Mouse (Mus musculus) midbrain, embryonic 10.5 days (tissue): ENCODE measurements around the gene Clcn2. TPM values are rescaled to one million over a fixed set of nuclear protein-coding genes. Genes with fewer than 3 reads are reported as not detected.

Experiments used
- DNase-seq: peaks from one replicate; pipeline ENCODE4 v3.0.0-alpha.2; 2017; ENCODE audit warnings: low spot score
- H3K27ac ChIP-seq: fragments of 300-500 bp; sonication (generic); replicated peaks from 2 replicates; pipeline ENCODE4 v1.5.1; 2016; ENCODE audit warnings: mild to moderate bottlenecking
- H3K27me3 ChIP-seq: fragments of 300-500 bp; sonication (generic); 2 replicates; pipeline ENCODE4 v1.6.1; 2016; ENCODE audit warnings: low read depth, mild to moderate bottlenecking; ENCODE audit not compliant: poor library complexity, severe bottlenecking
- H3K36me3 ChIP-seq: fragments of 300-500 bp; sonication (generic); 2 replicates; pipeline ENCODE4 v1.6.1; 2016; ENCODE audit warnings: mild to moderate bottlenecking, moderate library complexity
- H3K4me1 ChIP-seq: fragments of 300-500 bp; sonication (generic); 2 replicates; pipeline ENCODE4 v1.6.1; 2016
- H3K4me3 ChIP-seq: fragments of 300-500 bp; sonication (generic); 2 replicates; pipeline ENCODE4 v1.5.1; 2016; ENCODE audit warnings: mild to moderate bottlenecking, moderate library complexity
- H3K9me3 ChIP-seq: fragments of 300-500 bp; sonication (generic); replicated peaks from 2 replicates; pipeline ENCODE4 v1.6.1; 2016; ENCODE audit warnings: mild to moderate bottlenecking
- WGBS: fragments of 180-500 bp; shearing (Covaris S2); methylation state at CpG from one replicate; pipeline ENCODE4 v1.1.7; 2016; 5-methylcytosine and 5-hydroxymethylcytosine counted together
- polyA plus RNA-seq: library from polyadenylated mRNA; unstranded; fragments of >200 nt; fragmentation: Nextera tagmentation; extraction: Ambion mirVana; gene quantifications from 2 replicates; pipeline ENCODE4 v1.2.1, GENCODE M21; 2016

The Clcn2 gene
- polyA plus RNA-seq, 1 experiment from 2014 or later: 12.8 TPM

DNA sequence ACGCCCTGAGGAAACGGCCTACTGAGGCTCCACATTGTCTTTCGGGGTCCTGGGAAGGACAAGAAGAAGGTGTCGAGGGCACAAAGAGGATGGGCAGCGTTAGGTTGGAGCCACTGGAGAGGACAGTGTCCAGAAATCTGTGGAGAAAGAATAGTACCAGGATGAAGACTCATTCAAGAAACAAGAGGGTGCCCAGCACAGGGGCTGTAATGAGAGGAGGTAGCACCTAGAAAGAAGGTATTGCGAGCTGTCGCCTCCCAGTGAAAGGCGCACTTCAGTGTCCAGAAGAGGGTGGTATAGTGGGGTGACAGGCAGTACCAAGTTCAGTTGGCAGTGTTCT is 735 bp downstream of the Clcn2 start:
- no peak for DNase-seq
- no peaks in the 10 kb centered on the region for H3K9me3 ChIP-seq
- 0% methylated on average over 8 of the region's 8 CpGs for WGBS
- peaks cover 45% of the 10 kb centered on the region for H3K36me3 ChIP-seq
- H3K4me3 ChIP-seq: peak overlapping the region; percentile 74
- H3K27ac ChIP-seq: peak overlapping the region; percentile 92
- H3K4me1 ChIP-seq: peaks cover 50% of the 10 kb centered on the region
- peaks cover 9% of the 10 kb centered on the region; the same call in 1 of the 2 replicates for H3K27me3 ChIP-seq

DNA sequence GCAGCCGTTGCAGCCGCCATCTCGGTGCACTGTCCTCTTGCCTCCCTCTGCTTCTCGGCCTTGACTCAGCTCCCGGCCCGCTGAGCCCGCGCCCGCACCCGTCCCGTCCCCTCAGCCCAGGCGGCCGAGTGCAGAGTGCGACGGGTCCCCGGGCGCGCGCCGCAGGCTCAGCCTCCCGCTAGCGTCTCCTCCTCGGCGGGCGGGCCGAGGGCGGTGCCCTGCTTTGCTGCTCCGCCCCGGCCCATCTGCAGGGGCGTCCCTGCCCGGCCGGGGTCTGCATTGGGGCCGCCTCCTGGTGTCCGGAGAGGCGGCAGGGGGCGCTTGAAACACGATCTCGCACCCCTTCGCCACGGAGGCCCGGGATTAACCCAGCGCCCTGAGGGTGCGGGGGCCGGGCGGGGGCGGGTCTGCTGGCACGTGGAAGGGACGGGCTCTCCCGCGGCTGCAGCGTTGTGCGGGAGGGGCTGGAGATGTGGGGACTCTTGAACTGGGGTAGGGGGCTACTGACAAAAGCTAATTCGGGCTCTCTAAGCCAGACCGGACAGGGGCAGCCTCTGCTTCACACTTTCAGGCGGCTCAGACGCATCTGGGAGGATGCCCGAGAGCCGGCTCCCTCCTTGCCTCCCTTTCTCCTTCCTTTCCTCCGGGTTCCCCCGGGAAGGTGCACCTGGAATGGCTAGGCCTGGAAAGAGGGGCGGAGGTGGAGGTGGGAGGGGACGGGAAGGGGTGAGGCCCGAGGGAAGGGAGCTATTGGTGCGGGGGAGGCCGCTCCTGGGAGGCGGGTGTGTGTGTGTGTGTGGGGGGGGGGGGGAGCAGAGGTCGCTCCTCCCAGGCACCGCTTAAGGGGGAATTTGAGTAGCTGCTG is 1.3 kb downstream of the Clcn2 start:
- H3K9me3 ChIP-seq: no peaks in the 10 kb centered on the region
- peaks cover 50% of the 10 kb centered on the region for H3K4me1 ChIP-seq
- H3K27ac ChIP-seq: peak overlapping the region; percentile 92
- DNase-seq: peak; percentile 88
- WGBS: under 1% methylated on average over 68 of the region's 68 CpGs
- peaks cover 9% of the 10 kb centered on the region; the same call in 1 of the 2 replicates for H3K27me3 ChIP-seq
- H3K4me3 ChIP-seq: peak overlapping the region; percentile 74
- peaks cover 45% of the 10 kb centered on the region for H3K36me3 ChIP-seq

DNA sequence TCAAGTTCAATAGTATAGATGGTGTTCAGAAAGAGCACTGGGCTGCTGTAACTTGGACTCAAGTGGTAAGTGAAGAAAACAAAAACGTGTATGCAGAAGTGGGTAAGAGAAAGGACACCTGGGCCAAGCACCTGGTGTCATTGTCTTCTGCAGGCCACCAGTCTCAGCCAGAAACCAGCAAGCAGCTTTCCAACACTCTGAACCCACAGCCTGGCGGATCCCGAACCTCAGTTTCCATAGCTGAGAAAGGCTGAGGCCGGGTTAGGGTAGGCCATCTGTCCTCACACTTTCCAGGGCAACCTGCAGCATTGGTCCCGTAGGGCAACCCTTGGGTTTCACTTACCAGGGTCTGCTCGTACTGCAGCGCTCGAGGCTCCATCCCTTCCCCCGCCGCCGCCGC is 2.0 kb downstream of the Clcn2 start:
- peak overlapping the region; percentile 92 for H3K27ac ChIP-seq
- peaks cover 9% of the 10 kb centered on the region; the same call in 1 of the 2 replicates for H3K27me3 ChIP-seq
- DNase-seq: no peak
- H3K9me3 ChIP-seq: no peaks in the 10 kb centered on the region
- H3K4me1 ChIP-seq: peaks cover 50% of the 10 kb centered on the region
- H3K4me3 ChIP-seq: peak overlapping the region; percentile 74
- WGBS: under 1% methylated on average over 12 of the region's 12 CpGs
- H3K36me3 ChIP-seq: peaks cover 45% of the 10 kb centered on the region

DNA sequence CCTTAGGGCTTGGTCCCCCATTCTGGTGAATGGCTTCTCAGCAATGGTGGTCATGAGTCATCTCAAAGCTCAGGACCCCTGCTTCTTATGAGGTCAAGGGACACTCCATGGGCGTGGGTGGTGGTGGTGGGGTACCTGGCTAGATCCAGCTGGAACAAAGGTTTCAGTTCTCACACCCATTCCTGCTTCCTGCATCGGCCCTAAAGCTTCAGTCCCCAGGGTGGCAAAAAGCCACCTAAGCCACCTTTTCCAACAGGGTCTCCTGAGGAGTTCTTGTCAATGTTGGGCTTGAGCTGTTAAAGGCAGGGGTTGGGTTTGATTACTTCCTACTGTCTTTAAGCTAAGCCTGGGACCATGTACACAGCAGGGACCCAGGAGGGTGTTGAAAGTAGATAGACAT is 2.4 kb downstream of the Clcn2 start:
- peak overlapping the region; percentile 92 for H3K27ac ChIP-seq
- H3K9me3 ChIP-seq: no peaks in the 10 kb centered on the region
- WGBS: 48% methylated on average over 2 of the region's 2 CpGs
- peak; percentile 13 for DNase-seq
- peaks cover 50% of the 10 kb centered on the region for H3K4me1 ChIP-seq
- H3K27me3 ChIP-seq: peaks cover 9% of the 10 kb centered on the region; the same call in 1 of the 2 replicates
- H3K36me3 ChIP-seq: peaks cover 45% of the 10 kb centered on the region
- peak overlapping the region; percentile 74 for H3K4me3 ChIP-seq

DNA sequence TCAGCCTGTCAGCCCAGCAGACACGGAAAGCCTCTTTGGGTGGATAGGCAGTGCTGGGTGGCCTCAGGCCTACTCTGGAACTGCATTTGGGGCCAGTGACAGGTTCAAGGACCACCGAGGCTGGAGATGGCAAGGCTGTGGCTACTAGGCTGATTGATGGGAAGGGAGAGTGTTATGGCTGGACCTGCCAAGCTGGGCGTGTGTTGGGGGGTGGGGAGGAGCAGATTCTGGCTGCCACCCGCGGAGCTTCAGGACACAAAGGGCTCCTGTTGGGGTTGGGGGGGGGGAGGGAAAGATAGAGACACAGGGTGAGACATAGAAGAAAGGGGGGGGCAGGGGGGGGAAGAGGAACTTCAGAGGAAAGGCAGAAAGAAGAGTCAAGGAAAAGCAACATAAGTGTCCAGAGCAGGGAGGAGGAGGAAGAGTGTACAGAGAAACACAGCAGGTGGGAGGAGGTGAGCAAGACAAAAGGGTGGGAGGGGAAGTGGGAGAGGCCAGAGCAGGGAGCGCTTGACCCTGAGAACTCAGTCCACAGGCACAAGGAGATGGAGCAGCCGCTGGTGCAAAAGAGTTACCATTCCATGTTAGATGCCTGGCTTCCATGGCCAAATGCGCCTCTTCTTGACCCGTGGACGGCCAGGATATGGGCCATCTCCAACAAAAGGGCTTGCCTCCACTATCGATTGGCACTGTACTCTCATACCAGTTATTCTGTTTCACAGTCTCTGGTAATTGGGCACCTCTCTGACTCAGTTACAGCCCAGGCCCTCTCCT is 3.1 kb downstream of the Clcn2 start:
- Histone ChIP-seq H3K27me3 (peaks cover 9% of the 10 kb centered on the region; the same call in 1 of the 2 replicates), H3K4me3 (peak overlapping the region; percentile 74), H3K27ac (peak overlapping the region; percentile 92), H3K36me3 (peaks cover 44% of the 10 kb centered on the region), H3K4me1 (peaks cover 50% of the 10 kb centered on the region), H3K9me3 (no peaks in the 10 kb centered on the region)
- peak; percentile 25 for DNase-seq
- 28% methylated on average over 11 of the region's 11 CpGs for WGBS

DNA sequence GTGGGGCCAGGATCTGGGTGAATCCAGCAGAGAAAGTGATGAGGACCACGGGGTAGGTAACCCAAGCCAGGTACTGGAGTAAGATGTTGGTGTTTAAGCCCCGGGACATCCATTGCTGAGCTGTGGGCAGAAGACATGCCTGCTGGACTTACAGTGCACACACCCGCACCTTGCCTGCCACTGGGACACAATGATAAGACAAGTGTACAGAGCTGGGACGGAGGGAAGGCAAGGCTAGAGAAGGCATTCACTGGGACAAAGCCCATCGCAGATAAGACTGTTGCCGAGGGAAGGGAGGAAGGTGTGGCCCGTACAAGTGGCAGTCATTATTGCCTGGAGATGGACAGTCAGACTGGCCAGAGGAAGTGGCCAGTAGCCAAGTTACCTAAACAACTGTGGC is 4.7 kb downstream of the Clcn2 start:
- Histone ChIP-seq H3K9me3 (no peaks in the 10 kb centered on the region), H3K36me3 (peaks cover 56% of the 10 kb centered on the region), H3K4me3 (no peak overlapping the region), H3K27ac (no peak overlapping the region), H3K4me1 (peaks cover 41% of the 10 kb centered on the region), H3K27me3 (peaks cover 9% of the 10 kb centered on the region; the same call in 1 of the 2 replicates)
- no peak for DNase-seq
- 88% methylated on average over 7 of the region's 7 CpGs for WGBS

DNA sequence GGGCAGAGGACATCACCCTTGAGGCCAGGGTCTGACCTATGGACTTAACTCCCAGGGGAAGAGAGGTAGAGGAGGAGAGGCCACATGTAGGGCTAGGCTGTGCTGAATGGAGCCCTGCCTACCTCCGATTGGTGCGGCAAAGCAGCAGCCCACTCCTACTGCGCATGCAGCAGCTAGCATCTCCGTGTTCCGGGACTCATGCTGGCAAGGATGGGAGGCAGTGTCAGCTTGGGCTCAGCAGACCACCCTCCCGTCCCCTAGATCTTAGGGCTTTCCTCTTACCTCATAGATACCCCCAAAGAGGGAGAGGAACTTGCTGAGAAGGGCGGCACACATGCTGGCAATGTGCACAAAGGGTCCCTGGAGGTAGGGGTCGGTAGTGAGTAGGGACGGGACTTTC is 5.4 kb downstream of the Clcn2 start:
- H3K27ac ChIP-seq: no peak overlapping the region
- H3K4me3 ChIP-seq: no peak overlapping the region
- 77% methylated on average over 9 of the region's 9 CpGs for WGBS
- peaks cover 9% of the 10 kb centered on the region; the same call in 1 of the 2 replicates for H3K27me3 ChIP-seq
- H3K4me1 ChIP-seq: peaks cover 41% of the 10 kb centered on the region
- peaks cover 63% of the 10 kb centered on the region for H3K36me3 ChIP-seq
- H3K9me3 ChIP-seq: no peaks in the 10 kb centered on the region
- DNase-seq: no peak

DNA sequence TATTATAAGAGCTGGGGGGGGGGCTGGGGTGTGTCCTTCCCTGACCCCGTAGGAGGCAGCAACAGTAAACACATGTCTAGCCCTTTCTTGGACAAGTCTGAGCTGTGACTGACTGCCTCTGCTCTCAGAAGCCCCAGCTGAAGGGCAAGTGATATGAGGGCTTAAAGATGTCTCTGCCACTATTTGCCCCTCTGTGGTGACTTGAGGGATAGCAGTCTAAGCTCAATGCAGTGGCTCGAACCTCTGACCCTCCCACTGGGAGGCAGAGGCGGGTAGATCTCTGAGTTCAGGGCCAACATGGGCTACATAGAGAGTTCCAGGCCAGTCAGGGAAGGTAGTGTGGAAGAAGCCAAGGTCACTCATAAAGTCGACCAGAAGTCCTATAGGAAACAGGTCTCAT is 6.7 kb downstream of the Clcn2 start:
- H3K4me1 ChIP-seq: peaks cover 33% of the 10 kb centered on the region
- H3K27ac ChIP-seq: no peak overlapping the region
- H3K36me3 ChIP-seq: peaks cover 77% of the 10 kb centered on the region
- 80% methylated on average over 4 of the region's 4 CpGs for WGBS
- no peak for DNase-seq
- peaks cover 9% of the 10 kb centered on the region; the same call in 1 of the 2 replicates for H3K27me3 ChIP-seq
- H3K9me3 ChIP-seq: no peaks in the 10 kb centered on the region
- no peak overlapping the region for H3K4me3 ChIP-seq

DNA sequence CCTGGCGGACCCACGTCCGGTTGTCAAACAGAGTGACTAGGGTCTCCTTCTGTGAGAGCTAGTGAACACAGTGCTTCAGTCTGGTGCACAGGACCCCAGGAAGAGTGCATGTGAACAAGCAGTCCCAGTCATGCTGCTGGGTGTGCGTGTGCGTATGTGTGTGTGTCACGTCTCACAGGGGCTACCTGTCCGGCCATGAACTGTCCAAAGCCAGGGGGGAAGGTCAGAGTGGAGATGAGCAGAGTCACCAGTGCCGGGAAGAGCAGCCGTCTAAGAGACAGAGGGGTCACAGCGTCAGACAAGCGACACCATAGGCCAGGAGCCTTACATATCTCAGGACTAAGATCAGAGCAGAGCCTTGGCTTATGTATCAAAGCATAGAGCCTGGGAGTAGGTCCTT is 7.2 kb downstream of the Clcn2 start:
- peaks cover 82% of the 10 kb centered on the region for H3K36me3 ChIP-seq
- DNase-seq: no peak
- WGBS: 95% methylated on average over 11 of the region's 11 CpGs
- peaks cover 29% of the 10 kb centered on the region for H3K4me1 ChIP-seq
- H3K27ac ChIP-seq: no peak overlapping the region
- H3K27me3 ChIP-seq: peaks cover 8% of the 10 kb centered on the region; the same call in 1 of the 2 replicates
- no peaks in the 10 kb centered on the region for H3K9me3 ChIP-seq
- H3K4me3 ChIP-seq: no peak overlapping the region

DNA sequence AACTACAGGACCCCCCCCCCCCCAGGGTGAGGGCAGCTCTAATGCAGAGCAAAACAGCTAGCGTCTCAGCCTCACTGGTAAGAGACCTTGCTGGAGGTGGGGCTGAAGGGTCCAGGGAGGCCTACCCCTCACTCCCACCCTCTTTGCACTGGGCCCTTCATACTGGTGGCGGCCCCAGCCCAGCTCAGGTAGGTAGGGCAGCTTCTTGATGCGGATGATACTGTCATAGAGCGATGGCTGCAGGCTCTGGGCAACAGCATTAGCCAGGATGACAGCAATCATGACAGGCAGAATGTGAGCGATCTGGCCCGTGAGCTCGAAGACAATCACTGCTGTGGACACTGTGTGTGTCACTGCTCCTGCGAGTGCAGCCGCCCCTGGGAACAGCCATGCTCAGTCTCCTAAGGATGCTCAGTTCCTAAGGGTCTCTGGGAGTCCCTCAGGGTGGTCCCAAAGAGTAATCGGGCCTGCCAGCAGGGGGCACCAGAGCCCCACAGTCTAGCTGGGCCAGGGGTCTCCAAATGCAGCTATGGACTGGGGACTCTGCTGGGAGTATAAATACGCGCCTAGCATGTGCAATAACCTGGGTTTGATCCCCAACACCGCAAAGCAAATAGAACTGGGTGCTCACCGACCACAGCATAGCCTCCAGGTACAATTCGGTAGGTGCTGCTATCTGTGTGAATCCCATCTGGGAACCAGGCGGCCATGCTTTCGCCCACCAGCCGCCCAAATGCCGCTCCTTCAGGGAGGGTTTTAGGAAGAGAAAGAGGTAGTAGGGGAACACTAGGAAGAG is 8.4 kb downstream of the Clcn2 start:
- Histone ChIP-seq H3K27ac (no peak overlapping the region), H3K9me3 (no peaks in the 10 kb centered on the region), H3K4me3 (no peak overlapping the region), H3K27me3 (no peaks in the 10 kb centered on the region), H3K4me1 (peaks cover 17% of the 10 kb centered on the region), H3K36me3 (peaks cover 94% of the 10 kb centered on the region)
- 77% methylated on average over 19 of the region's 19 CpGs for WGBS
- peak; percentile 77 for DNase-seq

DNA sequence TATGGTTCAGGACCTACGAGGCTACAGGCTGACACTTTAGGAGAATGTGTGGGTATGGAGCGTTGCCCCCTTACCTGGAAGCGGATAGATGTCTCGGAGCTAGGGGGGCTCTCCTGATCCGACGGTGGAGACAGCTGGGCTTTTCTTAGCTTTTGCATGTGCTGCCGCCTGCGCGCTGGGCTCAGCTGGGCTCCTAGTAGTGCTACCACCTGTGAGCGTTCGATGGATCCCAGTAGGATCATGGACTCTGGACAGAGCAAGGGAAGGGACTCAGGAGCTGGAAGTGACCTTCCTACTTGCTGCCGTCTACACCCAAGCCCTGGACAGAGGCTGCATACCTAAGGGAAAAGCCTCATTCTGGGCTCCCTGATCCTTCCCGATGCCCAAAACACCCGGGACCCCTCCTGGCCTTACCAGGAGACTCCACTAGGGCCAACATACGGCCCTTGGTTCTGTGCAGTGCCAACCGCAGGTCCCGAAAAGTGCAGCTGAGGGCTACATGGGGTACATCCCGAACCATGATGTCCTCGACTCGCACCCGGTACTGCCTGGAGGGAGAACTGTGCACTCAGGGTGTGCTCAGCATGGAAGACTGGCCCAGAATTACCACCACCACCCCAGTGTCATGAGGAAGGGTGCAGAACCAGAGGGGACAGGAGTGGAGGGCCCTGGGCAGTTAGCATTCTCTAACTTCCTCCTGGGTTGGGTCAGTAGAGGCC is 9.2 kb downstream of the Clcn2 start:
- Histone ChIP-seq H3K4me1 (peaks cover 10% of the 10 kb centered on the region; the same call in 1 of the 2 replicates), H3K27ac (no peak overlapping the region), H3K4me3 (no peak overlapping the region), H3K9me3 (no peaks in the 10 kb centered on the region), H3K27me3 (no peaks in the 10 kb centered on the region), H3K36me3 (peaks cover 90% of the 10 kb centered on the region)
- 92% methylated on average over 21 of the region's 21 CpGs for WGBS
- DNase-seq: no peak
